Mouse (Mus musculus): ENCODE results near the gene Tfap4. TPM values are rescaled to one million over a fixed set of nuclear protein-coding genes. Genes with fewer than 3 reads are reported as not detected.
A peak's percentile ranks its signal among the peaks of the same experiment; 100 is the strongest.
"Not testable (repeated sequence)": the region's sequence is repeated elsewhere in the genome, so short reads cannot be mapped to it uniquely, and the experiment has no call there.

Gene Tfap4
- polyA plus RNA-seq, 1 experiment from 2014 or later = 10.0 TPM

DNA sequence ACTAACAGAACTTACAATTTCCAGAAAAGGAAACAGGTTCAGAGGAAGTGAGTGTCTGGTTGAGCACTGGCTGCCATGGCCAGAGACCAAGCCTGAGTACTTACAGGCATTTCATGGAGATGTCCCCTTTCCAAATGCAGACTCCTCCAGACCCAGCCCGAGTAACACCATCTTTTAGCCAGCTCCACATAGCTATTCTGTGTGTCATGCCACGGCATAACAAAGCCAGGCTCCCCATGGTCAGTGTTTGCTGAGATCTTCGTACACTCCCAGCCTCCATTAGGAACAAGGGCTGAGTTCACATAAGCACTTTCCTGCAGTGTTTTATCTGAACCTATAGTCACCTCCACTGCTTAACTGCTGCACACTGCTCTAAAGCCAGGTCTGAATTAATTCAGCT lies 16.4 kb downstream of the Tfap4 start:
- Histone ChIP-seq H3K9ac (no peak overlapping the region), H3K9me3 (no peaks in the 10 kb centered on the region), H3K4me3 (no peak overlapping the region), H3K4me1 (replicated peaks) (peaks cover 14% of the 10 kb centered on the region), H3K36me3 (peaks cover 29% of the 10 kb centered on the region), H3K27me3 (no peaks in the 10 kb centered on the region), H3K27ac (no peak overlapping the region), H3K4me2 (no peak overlapping the region)
- no peak for ATAC-seq (ENCODE audit: low FRiP score)
- 81% methylated on average over 3 of the region's 3 CpGs for WGBS

GRCm38 (mm10) chr16:4542236-4542774 lies 17.3 kb downstream of the Tfap4 start:
- ATAC-seq (ENCODE audit: low FRiP score) = 0 out of 2 replicates have a peak, but pooled peaks have one; percentile 17
- Histone ChIP-seq H3K27ac (peak overlapping the region; percentile 24; the same call in 1 of the 2 replicates), H3K27me3 (no peaks in the 10 kb centered on the region), H3K4me2 (peak overlapping the region; percentile 56), H3K4me1 (replicated peaks) (peaks cover 14% of the 10 kb centered on the region), H3K36me3 (peaks cover 24% of the 10 kb centered on the region), H3K9me3 (no peaks in the 10 kb centered on the region), H3K9ac (peak overlapping the region; percentile 19), H3K4me3 (peak overlapping the region; percentile 45)
- WGBS = 48% methylated on average over 7 of the region's 7 CpGs

- WGBS = 1% methylated on average over 43 of the region's 43 CpGs
- Histone ChIP-seq H3K27me3 (no peaks in the 10 kb centered on the region), H3K4me3 (peak within 1 kb of the TSS; percentile 45), H3K9me3 (no peaks in the 10 kb centered on the region), H3K27ac (peak within 1 kb of the TSS; percentile 59; the same call in 1 of the 2 replicates), H3K4me1 (replicated peaks) (peaks cover 14% of the 10 kb centered on the region), H3K9ac (peak within 1 kb of the TSS; percentile 68), H3K36me3 (peaks cover 17% of the 10 kb centered on the region), H3K4me2 (peak within 1 kb of the TSS; percentile 56)
- peak; percentile 97 for ATAC-seq (ENCODE audit: low FRiP score)
Measured at GRCm38 (mm10) chr16:4541501-4542198, 18.0 kb downstream of the Tfap4 start, which contains the start of gene Srl. TSS of gene Srl (minus strand) at chr16:4541816.

DNA sequence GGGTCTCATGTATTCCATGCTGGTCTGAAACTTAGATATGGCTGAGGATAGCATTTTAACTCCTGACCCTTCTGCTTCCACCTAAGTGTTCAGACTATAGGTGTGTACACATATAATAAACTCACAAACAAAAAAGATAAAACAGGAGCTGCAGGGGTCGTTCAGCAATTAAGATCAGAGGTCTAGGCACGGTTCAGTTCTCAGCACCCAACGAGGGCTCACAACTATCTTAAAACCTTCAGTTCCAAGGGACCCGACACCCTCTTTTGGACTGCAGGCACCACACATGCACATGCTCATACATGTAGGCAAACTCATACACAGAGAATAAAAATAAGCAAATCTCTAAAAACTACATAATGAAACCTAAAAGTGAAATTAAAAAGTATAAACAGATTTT lies 18.6 kb downstream of the Tfap4 start:
- ATAC-seq (ENCODE audit: low FRiP score) = 0 out of 2 replicates have a peak, but pooled peaks have one; percentile 10
- Histone ChIP-seq H3K27ac (no peak overlapping the region), H3K9me3 (no peaks in the 10 kb centered on the region), H3K36me3 (peaks cover 13% of the 10 kb centered on the region), H3K4me3 (peak overlapping the region; percentile 45), H3K4me1 (replicated peaks) (peaks cover 14% of the 10 kb centered on the region), H3K27me3 (no peaks in the 10 kb centered on the region), H3K4me2 (peak overlapping the region; percentile 56), H3K9ac (peak overlapping the region; percentile 68; the same call in 1 of the 2 replicates)
- WGBS = 68% methylated on average over 4 of the region's 4 CpGs

DNA sequence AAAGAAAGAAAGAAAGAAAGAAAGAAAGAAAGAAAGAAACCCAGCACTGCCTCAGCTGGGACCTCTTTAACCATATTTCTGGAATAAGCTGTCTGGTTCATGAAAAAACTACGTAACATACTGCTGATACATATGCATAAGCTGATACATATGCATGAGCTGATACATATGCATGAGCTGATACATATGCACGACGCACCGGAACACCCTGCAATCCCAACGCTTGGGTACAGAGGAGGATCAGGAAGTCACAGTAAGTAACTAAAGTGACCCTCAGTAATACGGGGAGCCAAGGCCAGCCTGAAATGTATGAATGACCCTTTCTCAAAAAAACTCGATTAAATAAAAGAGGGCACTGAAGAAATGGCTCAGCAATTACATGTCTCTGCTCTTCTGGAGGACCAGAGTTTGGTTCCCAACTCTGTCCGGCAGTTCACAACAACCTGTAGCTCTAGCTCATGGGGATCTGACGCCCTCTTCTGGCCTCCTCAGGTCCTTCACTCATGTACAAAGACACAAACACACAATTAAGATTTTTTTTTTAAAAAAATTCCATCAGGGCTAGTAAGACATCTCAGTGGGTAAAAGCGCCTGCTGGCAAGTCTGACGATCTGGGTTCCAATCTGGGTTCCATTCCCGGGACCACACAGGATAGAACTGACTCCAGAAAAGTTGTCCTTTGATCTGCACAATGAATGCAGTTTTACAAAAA lies 19.4 kb downstream of the Tfap4 start:
- Histone ChIP-seq H3K4me2 (peak overlapping the region; percentile 2), H3K9ac (no peak overlapping the region)
- ATAC-seq (ENCODE audit: low FRiP score) = no peak

GRCm38 (mm10) chr16:4539521-4539920 lies 20.1 kb downstream of the Tfap4 start:
- ATAC-seq (ENCODE audit: low FRiP score) = no peak
- 74% methylated on average over 4 of the region's 4 CpGs for WGBS
- Histone ChIP-seq H3K27ac (no peak overlapping the region), H3K36me3 (no peaks in the 10 kb centered on the region), H3K4me3 (no peak overlapping the region), H3K9me3 (no peaks in the 10 kb centered on the region), H3K4me2 (no peak overlapping the region), H3K4me1 (replicated peaks) (peaks cover 14% of the 10 kb centered on the region), H3K27me3 (no peaks in the 10 kb centered on the region), H3K9ac (no peak overlapping the region)

More for the DNA sequence above, 19.4 kb downstream of the Tfap4 start:
- peaks cover 14% of the 10 kb centered on the region for H3K4me1 ChIP-seq (replicated peaks)
- peaks cover 5% of the 10 kb centered on the region for H3K36me3 ChIP-seq
- WGBS = 51% methylated on average over 12 of the region's 12 CpGs
- H3K27me3 ChIP-seq = no peaks in the 10 kb centered on the region
- H3K27ac ChIP-seq = no peak overlapping the region
- H3K9me3 ChIP-seq = no peaks in the 10 kb centered on the region
- 0 out of 2 replicates have a peak overlapping the region, but pooled peaks have one; percentile 45 for H3K4me3 ChIP-seq

DNA sequence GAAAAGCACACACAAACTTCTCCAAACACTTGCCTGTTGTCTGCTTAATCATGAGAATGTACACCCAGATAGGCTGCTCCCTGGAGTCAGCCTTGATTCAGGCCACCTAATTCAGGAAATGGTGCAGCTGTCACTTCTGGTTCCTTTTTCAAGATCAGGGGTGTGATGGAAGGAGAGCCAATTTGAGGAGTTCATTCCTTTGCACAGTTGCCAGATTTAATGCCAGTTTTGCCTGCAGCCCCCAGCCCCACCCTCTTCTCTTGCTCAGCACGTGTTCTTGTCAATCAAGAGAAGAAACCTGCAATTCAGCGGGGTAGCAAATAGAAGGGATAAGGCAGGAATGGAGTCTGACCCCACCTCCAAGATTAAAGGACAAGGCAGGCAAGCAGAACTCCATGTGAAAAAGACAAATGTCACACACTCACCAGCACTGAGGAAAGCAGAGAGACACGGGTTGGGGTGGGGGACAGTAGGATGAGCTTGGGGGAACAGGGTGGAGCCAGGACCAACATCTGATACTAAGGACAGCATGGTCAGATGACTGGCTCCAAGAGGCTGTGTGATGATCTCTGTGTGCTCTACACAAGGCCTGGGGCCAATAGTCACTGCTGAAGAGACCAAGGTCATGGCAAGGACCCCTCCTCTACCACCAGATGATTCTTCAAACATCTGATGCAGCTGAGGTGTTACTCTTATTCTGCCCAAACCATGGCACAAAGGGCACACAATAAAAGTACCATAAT lies 21.9 kb downstream of the Tfap4 start:
- 68% methylated on average over 3 of the region's 3 CpGs for WGBS
- ATAC-seq (ENCODE audit: low FRiP score) = no peak

DNA sequence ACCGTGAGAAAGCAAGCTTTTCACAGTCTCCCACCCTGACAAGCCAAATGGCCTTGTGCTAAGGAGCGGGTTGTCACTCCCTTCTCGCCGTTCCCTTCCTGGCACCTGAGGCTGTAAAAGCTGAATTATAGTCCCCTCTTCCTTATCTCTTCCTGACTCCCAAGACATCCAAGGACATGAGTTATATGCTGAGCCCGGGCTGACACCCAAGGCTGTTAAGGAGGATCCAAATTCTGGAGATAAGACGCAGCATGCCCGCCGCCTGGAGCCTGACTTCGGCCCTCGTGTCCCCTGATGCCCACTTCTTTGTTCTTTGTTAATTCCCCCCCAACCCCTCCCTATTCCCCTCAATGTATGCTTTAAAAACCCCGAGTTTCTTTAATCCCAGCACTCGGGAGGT lies 32.3 kb downstream of the Tfap4 start:
- H3K9me3 ChIP-seq; H3K4me2 ChIP-seq; H3K27me3 ChIP-seq; H3K4me1 ChIP-seq (replicated peaks); H3K27ac ChIP-seq; H3K36me3 ChIP-seq; H3K4me3 ChIP-seq; H3K9ac ChIP-seq; ATAC-seq (ENCODE audit: low FRiP score): not testable (repeated sequence)
- WGBS = 96% methylated on average over 12 of the region's 12 CpGs

More for the DNA sequence above, 21.9 kb downstream of the Tfap4 start:
- H3K27me3 ChIP-seq = no peaks in the 10 kb centered on the region
- no peak overlapping the region for H3K9ac ChIP-seq
- H3K4me2 ChIP-seq = no peak overlapping the region
- no peaks in the 10 kb centered on the region for H3K9me3 ChIP-seq
- H3K36me3 ChIP-seq = no peaks in the 10 kb centered on the region
- no peak overlapping the region for H3K4me3 ChIP-seq
- H3K27ac ChIP-seq = no peak overlapping the region
- H3K4me1 ChIP-seq (replicated peaks) = peaks cover 14% of the 10 kb centered on the region

DNA sequence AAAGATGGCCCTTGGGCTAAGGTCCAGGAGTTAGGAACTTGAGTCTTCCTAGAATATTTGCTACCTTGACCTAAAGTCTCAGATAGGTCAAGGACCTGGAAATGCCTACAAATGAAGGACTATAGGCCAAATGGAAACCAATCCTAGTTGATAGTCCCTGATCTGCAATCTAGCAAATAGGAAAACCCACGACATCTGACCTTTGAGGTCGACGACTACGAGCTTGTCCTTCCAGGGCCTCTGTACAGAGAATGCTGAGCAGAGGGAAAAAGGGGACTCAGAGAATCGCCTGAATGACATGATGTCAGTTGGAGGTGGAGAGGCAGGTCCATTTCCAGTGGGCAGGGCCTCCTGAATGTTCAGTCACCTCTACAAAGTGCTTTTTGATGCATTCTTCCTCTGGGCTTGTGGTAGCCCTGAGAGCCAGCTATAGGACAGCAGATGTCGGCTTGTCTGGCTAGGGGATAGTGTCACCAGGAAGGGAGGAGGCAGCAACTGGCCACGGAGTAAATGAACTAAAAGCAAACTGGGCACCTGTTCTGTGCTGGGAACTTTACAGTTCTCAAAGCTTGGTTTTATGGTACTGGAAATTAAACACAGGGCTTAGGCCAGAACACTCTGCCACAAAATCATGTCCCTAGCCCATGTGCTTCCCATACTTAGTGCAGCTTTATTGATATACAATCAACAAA lies 36.2 kb downstream of the Tfap4 start:
- H3K4me3 ChIP-seq = no peak overlapping the region
- H3K9ac ChIP-seq = no peak overlapping the region
- H3K36me3 ChIP-seq = no peaks in the 10 kb centered on the region
- no peaks in the 10 kb centered on the region; the same call in 1 of the 2 replicates for H3K9me3 ChIP-seq
- peaks cover 17% of the 10 kb centered on the region for H3K4me1 ChIP-seq (replicated peaks)
- H3K27me3 ChIP-seq = no peaks in the 10 kb centered on the region
- no peak overlapping the region for H3K27ac ChIP-seq
- 66% methylated on average over 7 of the region's 7 CpGs for WGBS
- H3K4me2 ChIP-seq = no peak overlapping the region
- ATAC-seq (ENCODE audit: low FRiP score) = no peak

GRCm38 (mm10) chr16:4522879-4523278 lies 36.8 kb downstream of the Tfap4 start:
- no peak overlapping the region for H3K9ac ChIP-seq
- no peak overlapping the region for H3K4me3 ChIP-seq
- WGBS = 41% methylated on average over 8 of the region's 8 CpGs
- no peak overlapping the region for H3K27ac ChIP-seq
- H3K27me3 ChIP-seq = no peaks in the 10 kb centered on the region
- H3K4me2 ChIP-seq = no peak overlapping the region
- ATAC-seq (ENCODE audit: low FRiP score) = no peak
- peaks cover 17% of the 10 kb centered on the region for H3K4me1 ChIP-seq (replicated peaks)
- no peaks in the 10 kb centered on the region for H3K36me3 ChIP-seq
- H3K9me3 ChIP-seq = no peaks in the 10 kb centered on the region; the same call in 1 of the 2 replicates

DNA sequence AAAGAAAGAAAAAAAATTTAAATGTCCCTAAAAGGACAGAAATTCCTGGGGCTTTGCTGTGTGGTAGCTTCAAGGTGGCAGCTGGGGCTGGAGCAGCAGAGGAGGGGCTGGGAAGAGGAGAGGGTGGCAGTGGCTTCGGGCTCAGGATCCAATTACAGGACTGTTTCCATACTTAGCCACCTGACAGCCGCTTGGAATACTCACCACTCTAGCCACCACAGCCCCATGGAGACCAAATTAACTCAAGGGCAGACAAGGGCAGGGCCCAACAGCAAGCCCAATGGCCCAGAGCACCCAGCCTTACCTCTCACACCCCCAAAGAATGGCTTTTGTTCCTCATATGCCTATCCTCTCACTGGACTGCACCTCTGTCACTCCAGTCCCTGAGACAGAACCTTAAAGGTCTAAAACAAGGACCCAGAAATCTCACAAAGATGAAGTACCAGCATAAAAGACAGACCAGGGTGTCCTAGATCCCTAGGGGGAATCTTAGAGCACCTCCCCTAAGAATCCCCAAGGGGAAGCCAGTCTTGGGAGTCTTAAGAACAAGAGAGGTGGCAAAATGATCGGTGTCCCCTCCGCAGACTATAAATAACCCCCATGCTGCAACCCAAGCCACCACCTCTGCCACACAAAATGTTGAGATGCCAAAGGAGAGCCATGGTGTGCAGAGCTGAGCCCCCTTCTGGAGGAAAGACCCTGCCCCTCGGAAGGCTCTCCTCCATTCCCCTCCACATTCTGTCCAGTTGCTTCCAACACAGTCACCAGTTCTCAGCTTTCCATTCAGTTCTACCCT lies 37.7 kb downstream of the Tfap4 start:
- Histone ChIP-seq H3K27ac (no peak overlapping the region), H3K36me3 (no peaks in the 10 kb centered on the region), H3K4me3 (no peak overlapping the region), H3K4me2 (no peak overlapping the region), H3K4me1 (replicated peaks) (peaks cover 17% of the 10 kb centered on the region), H3K27me3 (no peaks in the 10 kb centered on the region), H3K9me3 (no peaks in the 10 kb centered on the region; the same call in 1 of the 2 replicates), H3K9ac (no peak overlapping the region)
- no peak for ATAC-seq (ENCODE audit: low FRiP score)
- WGBS = 69% methylated on average over 5 of the region's 5 CpGs

Data from hindbrain, embryonic 13.5 days (tissue).